Mouse (Mus musculus) brain, embryonic 18.5 days (tissue): ENCODE data around the gene Ttc8.

ENCODE experiments used
- DNase-seq: peaks from one replicate; pipeline ENCODE4 v3.0.0-alpha.2; 2012; ENCODE audit warnings: low read depth, low spot score

Ttc8 gene

DNA sequence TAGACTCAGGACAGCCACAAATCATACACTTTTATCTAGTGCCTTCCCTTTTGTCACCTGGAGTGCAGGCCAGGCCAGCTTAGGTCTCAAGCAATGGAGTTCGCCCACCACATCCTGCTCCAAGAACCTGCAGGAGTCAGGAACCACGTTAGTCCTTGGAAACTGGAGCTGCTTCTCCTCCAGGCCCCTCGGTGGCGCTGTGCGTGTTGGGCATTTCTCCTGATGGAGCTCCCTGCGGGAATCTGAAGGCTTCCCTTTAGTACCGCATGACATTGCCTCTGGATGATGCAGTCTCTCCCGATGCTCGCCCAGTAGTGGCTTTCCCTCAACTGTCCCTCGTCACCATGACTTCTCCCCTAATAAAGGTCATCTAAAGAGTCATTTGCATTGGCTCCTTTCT lies 53.1 kb downstream of the Ttc8 start:
- DNase-seq: no peak

DNA sequence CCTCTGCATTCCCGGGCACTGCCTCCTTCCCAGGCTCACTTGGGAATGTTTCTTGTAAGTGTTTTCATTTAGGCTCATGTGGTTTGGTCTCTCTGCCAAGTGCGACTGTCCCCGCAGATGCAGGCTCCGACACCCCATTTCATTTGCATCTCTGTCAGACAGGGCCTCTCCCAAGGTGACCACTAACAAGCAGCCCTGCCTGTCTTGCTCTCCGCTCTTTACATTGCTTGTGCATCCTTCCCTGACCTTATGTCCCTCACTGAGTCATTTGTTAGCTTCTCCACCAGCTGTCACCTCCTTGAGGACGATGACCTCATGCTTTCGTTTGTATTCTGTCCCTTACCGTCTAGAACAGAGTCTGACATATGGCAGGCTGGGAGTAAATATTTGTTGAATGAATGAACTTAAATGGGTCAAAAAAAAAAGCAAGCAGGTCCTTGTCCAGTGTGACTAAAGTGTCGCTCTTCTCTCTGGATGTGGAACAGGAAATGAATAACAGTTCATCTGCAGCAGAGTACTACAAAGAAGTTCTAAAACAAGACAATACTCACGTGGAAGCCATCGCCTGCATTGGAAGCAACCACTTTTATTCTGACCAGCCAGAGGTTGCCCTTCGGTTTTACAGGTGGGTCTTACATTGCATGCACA lies 53.9 kb downstream of the Ttc8 start:
- no peak for DNase-seq

DNA sequence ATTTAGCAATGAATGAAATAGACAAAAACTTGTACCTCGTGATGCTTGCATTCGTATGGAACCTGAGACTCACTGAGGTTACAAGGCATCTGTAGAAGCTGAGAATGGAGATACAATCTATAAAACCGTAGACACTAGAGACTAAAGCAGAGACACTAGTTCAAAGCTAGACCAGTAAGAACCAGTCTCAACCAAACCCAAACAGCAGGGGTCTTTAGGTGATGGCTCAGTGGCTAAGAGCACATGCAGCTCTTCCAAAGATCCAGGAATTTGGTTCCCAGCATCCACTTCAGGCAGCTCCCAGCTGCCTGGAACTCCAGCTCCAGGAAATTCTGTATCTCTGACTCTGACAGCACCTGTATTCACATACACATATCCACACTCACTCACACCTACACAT lies 60.7 kb downstream of the Ttc8 start:
- no peak for DNase-seq

DNA sequence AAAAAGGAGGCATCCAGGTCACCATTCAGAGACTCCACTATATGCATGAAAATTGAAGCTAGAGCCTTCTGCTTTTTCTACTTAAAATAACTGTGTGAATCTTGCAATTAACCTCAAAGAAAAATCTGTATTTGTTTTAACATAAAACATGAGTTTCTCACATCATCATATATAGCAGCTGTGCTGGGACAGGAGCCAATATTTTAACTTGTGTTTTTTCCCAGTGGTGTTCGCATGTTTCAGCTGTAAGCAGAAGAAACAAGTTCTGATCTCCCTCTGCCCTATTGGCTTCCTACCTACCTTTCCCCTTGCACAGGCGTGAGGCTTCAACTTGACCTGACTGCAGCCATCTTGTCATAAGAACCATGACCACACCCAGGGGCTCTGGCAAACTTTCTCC lies 64.4 kb downstream of the Ttc8 start:
- DNase-seq: no peak

DNA sequence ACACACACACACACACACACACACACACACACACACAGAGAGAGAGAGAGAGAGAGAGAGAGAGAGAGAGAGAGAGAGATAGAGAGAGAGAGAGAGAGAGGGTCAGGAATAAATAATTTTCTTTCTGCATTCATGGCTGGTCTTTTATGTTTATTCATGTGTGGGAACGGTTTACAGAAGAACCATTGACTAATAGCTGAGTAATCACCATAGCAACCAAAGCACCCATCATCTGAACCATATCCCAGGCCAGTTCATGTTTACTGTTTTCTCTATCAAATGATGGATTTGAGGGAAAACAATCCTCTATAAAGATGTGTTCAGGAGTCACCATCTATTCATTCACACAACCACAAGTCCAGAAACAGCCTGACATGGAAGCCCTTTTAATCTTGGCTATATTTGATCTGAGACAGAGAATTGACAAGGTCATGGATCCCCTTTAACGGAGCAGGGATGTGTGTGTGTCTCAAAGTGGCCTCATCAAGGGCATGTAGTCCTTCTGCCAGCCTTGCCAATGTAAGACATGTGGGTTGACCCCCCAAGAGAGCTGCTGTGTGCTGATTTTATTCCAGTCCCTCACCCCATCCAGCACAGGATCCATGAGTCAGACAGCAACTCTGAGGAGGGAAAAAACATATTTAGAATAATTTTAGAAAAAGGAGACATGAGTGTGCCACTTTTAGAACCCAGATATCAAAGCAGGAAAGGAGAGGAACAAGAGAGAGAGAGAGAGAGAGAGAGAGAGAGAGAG lies 70.9 kb downstream of the Ttc8 start:
- DNase-seq: no peak

DNA sequence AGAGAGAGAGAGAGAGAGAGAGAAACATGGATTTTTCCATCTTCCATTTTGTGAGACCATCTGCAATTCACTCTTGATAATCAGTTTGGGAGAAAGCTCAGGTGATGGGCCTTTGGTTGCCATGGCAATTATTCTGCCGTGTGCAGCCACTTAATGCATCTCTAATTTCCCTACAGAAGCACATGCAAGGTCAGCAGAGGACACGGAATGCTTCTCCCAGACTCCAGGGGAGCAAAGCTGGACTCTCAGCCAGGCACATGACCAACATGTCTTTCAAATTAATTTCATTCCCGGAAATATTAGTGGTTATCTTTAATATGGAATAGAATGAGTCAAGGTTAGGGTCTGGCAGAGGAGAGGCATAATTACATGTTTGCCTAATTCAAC lies 71.4 kb downstream of the Ttc8 start:
- DNase-seq: no peak

DNA sequence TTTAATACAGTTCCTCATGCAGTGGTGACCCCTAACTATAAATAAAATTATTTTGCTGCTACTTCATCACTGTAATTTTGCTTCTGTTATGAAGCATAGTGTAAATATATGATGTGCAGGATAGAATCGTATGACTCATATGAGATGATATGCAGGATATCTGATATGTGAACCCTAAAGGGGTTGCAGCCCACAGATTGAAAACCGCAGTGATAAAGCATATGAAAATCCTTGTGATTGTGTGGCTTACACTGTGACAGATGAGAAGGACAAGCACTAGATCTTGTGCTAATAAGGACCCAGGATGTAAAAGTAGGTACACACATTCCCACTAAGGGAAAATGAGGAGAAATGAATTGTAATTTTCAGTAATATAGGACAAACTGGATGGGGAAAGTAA lies 73.4 kb downstream of the Ttc8 start:
- no peak for DNase-seq

DNA sequence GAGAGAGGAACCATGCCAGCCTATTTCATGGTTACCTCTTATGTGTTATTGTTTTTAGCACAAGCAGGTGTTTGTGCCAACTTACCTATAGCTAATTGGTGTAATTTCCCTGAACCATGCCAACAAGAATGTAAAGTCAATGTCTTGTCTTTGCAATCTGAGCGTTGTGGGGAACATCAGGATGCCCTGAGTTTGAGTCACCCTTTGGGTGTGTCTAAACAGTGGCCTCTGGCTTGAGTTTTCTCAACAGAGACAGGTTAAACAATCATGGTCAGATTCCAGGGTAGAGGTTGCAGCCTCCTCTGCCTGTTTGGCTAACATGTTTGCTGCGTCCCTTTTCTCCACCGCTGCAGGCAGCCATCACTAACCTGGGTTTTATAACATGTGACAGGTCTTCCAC lies 74.0 kb downstream of the Ttc8 start:
- DNase-seq: no peak

DNA sequence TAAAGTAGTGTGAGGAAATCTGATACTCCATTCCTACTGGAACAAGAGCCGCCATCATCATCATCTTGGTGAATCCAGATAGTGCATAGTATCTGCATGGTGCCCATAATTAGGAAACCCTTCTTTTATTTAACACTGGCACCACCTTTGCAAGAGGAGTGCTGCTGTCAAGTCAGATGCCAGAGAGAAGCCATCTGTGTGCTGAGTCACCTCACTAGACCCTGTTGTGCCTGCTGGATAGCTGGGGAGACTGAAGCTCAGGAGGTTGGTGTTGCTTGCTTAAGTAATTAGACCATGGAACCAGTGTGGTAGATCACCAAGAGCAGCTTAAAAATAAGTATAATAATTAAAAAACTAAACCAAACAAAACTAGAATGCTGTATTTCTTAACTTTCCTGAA lies 75.5 kb downstream of the Ttc8 start:
- DNase-seq: no peak

DNA sequence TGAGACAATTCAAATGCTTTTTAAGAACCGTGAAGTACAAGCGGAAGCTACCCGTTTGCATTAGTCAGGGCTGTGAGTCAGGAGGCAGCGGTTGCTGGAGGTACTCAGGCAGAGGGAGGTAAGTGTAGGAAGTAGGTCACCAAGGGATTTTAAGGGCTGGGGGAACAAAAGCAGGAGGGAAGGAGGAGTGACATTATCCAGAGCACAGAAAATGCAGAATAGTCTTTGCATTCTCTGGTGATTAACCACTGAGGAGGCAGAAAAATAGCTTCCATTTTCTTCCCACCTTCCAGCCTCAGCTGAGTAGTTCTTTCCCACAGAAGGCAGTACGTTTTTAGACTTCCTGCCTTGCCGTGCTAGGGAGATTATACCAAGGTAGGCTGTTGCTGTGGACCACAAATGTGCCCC lies 76.2 kb downstream of the Ttc8 start:
- no peak for DNase-seq

DNA sequence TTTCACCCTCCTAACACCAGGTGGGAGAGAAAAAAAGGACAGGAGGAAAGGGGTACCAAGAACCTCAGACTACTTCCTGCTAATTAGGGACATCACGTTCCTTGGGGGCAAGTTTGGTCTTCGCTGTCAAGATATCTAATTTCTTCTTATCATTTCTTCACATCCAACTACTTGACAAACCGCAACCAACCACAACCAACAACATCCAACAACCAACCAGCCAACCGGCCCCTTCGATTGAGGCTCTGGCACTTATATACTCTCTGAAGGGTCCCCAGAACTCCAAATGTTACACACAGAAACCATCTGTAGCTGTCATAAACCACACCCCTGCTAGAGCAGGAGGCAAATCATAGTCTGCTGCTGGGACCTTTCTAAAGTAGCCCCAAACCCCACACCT lies 76.7 kb downstream of the Ttc8 start:
- DNase-seq: no peak

DNA sequence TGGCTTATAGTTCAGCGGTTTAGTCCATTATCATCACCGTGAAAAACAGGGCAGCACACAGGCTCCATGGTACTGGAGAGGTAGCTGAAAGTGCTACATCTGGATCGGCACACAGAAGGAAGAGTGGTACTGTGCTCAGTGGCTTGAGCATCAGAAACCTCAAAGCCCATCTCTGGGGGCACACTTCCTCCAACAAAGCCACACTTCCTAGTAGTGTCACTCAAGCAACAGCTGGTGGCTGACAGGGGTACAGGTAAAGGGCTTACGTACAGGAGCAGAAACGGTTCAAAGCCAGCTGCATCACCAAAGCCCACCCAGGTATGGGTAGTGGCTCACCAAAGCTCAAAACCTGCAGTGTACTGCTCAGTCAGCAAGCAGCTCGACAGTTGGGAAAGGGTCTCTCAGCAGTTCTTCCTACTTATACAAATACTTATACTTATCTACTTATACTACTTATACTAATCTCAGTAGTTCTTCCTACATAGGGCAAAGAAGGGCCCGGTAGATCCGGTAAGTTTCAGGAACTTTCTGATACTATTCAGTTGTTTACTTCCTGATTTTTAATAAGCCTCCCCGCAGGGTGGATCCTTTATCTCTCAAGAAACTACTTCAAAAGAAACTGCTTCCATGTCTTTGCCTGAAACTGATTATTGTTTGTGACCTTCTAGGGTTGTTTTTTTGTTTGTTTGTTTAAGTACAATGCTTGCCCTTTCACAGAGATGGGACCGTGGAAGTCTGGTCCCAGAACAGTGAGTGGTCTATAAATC lies 78.5 kb downstream of the Ttc8 start:
- DNase-seq: no peak

DNA sequence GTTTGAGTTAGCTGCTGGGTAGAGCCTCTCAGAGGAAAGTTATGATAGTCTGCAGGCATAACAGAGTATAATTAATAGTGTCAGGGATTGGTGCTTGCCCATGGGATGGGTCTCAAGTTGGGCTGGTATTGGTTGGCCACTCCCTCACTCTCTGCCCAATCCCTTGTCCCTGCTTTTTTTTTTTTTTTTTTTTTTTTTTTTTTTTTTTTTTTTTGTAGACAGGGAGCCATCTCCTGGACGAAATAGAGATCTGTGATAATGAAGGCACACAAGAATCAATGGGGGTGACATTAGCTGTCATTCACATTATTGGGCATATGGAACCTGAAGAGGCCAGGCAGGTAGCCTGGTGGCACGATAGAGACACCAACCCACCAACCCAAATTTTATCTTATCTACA lies 79.9 kb downstream of the Ttc8 start:
- no peak for DNase-seq

DNA sequence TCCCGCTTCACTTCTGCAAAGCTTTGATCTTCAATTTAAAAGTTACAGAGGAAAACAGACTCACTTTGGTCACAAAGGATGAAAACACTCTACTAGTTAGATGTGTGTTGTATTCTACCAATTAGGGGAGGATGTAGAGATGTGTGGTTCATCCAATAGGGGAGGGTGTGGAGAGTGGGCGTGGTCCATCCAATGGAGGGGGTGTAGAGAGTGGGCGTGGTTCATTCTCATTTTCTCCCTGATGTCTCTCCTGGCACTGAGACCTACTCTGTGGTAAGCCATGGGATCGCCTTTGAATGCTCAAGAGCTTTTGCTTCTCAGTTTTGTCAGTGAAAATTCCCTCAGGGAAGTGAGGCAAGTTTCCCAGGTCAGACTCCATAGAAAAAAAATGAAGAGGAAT lies 82.7 kb downstream of the Ttc8 start:
- no peak for DNase-seq

DNA sequence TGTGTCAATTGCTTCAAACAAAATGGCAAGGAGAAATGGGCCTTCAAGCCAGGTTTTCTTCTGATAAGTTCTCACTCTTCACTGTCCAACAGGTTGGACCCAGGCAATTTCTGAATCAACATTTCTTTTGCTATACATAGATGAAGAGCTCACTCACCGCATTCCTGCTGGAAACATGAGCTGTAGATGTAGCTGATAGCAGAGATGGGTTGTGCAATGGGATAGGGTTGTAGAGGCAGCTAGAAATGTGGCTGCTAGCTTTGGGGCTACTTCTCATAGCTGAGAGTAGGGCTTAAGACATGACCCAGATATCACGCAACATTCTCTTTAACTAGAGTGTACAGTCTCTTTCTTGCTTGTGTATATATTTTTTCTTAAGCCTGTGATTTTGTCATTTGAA lies 84.4 kb downstream of the Ttc8 start:
- DNase-seq: no peak

DNA sequence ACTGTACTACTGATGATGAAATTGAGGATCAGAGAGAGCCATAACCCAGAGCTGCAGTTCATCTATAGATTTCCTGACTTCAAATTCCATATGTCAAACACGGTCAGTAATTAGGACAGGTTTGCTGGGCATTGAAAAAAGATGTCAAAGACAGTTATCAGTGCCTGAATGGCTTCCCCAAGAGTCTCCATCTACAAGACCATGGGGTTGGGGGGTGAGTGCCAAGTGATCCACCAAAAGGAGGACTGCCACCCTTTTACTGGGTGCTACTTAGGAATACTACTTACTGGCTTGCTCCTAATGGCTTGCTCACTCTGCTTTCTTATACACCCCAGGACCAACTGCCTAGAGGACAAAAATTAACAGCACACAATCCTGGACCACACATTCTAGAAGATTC lies 88.4 kb downstream of the Ttc8 start:
- DNase-seq: no peak

DNA sequence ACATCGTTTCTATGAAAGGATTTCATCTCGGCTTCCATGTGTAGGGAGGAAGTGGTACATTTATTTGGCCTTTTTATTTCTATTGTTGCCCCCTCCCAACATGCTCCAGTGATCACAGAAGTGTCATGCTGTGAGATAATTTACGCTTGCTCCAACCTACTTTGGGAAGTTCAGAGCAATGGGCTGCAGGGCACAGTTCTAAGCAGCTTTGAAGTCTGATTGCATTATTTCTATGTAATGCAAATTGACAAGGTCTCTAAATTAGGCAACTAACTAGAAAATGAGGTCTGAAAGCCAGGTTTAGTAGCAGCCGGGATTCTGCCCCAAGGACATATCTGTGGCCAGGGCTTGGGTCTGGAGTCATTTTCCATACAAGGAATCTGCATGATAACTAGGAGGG lies 89.1 kb downstream of the Ttc8 start:
- no peak for DNase-seq

DNA sequence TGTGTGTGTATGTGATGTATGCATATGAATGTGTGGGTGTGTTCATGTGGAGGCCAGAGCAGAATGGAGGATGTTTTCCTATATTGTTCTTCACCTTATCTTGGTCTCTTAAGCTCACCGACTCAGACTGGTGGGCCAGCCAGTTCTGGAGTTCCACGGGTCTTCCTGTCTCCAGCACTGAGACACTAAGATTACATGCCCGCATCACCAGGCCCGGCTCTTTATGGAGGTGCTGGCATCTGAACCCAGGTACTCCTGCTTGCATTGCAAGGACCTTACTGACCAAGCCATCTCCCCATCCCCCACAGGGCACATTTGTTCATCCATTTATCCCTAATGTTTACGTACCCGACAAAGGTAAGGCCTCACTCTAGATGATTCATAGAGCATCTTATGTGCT lies 89.7 kb downstream of the Ttc8 start:
- DNase-seq: no peak

DNA sequence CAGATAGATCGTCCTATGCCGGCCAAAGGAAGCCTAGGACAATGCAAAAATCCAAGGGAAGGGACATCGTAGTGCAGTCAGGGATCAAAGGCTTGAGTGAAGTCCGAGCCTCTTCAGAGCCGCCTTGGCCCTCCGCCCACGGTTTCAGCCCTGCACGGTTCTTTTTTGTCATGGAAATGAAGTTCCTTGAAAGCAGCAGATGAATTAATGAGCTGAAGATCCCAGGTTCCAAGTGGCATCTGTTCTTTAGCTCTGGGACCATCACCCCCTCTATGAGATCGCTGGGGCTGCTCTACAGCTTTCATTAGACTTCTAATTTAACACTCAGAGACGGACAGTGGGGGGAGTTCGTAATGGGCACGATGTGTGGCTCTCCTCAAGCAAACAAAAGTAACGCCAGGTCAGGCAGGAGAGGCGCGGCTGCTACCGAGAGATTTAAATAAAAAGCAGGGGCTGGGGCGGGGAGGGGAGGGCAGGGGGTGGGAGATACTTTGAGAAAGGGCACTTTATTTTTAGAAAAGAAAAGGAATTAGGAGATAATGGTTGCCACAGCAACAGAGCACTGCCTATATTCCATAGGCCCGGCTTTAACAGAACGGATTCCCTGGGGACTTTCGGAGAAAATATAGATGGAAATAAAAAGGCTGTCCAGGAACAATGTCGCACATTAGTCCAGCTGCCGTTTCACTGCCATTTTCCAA lies 90.9 kb downstream of the Ttc8 start:
- DNase-seq: no peak

DNA sequence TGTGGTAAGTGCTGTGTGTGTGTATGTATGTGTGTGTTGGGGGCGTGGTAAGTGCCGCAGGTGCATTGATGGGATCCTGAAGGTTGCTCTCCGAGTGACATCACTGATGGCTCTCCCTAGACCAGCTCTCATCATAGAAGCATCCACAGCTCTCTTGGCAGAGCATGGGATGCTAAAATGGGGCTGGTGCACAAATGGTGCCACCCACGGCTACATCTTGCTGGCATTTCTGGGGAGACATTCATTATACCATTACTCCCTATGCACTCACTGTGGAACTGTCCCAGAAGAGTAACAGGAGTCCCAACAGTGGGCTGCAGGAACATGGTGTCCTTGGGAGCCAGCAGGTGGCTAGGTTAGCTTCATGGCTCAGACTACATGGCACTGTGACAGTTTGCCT lies 95.5 kb downstream of the Ttc8 start:
- DNase-seq: no peak

DNA sequence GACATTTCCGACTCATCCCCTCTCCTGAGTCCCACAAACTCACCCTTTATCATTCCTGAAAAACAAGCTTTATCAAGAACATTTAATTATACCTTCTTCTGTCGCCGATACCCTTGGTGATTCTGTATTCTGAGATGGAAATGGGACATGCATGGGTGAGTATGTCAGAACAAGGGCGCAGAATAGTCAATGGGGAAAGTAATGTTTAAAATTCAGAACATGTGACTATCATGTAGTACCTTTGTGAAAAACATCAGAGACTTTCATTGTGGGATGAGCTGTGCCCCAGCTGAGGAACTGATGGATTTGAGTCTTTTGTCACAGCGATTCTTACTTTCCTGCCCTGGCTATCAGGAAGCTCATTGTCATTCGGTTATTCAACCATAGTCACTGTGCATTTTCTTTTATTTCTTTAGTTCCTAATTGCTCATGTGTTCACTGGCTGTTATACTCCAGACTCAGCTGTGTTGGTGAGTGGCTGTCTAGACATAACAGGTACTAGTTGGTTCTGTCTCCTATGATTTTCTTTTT lies 104.1 kb downstream of the Ttc8 start:
- no peak for DNase-seq

DNA sequence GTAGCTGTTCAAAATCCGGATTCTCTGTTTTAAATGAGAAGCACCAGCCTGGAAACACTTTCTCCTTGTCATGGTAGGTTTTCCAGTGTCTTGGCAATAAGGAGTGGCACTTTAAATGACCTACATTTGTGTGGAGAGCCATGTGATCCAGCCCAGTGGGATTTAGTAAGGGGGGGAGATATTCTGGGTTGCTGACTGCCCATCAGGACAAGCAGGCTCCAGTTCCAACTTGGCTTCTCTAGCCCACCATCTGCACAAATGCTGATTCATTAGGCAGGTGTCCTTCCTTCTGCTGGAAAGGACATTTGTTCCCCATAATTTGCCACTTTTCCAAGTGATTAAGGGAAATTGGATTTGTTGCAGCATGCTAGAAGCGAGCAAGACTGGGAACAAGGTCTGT lies 105.9 kb downstream of the Ttc8 start:
- peak; percentile 56 for DNase-seq
